Mouse (Mus musculus): ENCODE data around the gene Trove2.

GRCm38 (mm10) chr1:143731691-143732090, 45.2 kb downstream of the Trove2 start:
- TF ChIP-seq ZC3H11A (IDR thresholded peaks at IDR 0.05; ENCODE audit: low read depth, low read length) (no peak), CHD2 (IDR thresholded peaks at IDR 0.05; ENCODE audit: low read length) (no peak), POLR2AphosphoS5 (IDR thresholded peaks at IDR 0.05; ENCODE audit: borderline replicate concordance, low read depth, low read length) (no peak), ZMIZ1 (IDR thresholded peaks at IDR 0.05; ENCODE audit: low read depth, low read length) (no peak), TCF12 (IDR thresholded peaks at IDR 0.05; ENCODE audit: low read depth, low read length) (no peak), CTCF (IDR thresholded peaks at IDR 0.05 in 2 of 3, conservative IDR thresholded peaks at IDR 0.05 in 1 of 3; ENCODE audit: control insufficient read depth in 1 of 3, insufficient read depth in 1 of 3, low read depth in 2 of 3, low read length in 3 of 3, poor library complexity in 1 of 3, severe bottlenecking in 1 of 3) (no peak), POLR2A (IDR thresholded peaks at IDR 0.05; ENCODE audit: control insufficient read depth in 1 of 2, insufficient read depth in 1 of 2, low read depth in 1 of 2, low read length in 2 of 2, poor library complexity in 1 of 2) (no peak), TAL1 (IDR thresholded peaks at IDR 0.05; ENCODE audit: low read length) (no peak), GABPA (IDR thresholded peaks at IDR 0.05; ENCODE audit: low read depth, low read length) (no peak), BHLHE40 (IDR thresholded peaks at IDR 0.05; ENCODE audit: borderline replicate concordance, low read depth, low read length) (no peak)
